Comparison of ENCODE assay signal across 13 mouse cellular contexts in the genomic region with DNA sequence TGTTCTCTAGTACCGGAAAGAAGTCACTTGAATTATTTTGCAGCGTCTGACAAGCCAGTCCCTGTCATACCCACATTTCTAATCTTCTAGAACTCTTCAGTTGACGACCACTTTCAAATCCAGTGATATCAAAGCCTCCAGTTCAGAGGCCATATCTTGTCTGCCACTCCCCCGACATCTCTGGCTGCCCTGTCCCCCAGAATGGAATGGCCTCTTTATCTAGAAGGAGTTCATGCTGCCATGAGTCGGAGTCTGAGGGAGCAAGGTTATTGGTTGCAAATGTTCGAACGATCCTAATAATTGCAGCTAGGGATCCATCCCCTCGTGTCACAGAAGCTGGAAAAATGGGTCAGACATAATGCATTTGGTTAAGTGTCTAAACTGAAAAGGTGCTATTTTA.
DNase-seq lines count a peak whose midpoint lies in the region; ATAC-seq lines count a peak whose summit lies in the region.
"Had no signal": no experiment of that assay in that cellular context is flagged by ENCODE, and none has a peak within 500 bp of the region (broad histone marks: within the 10 kb centered on the region; RNA-seq: fewer than 3 reads in every experiment).

No protein-coding gene starts in this region.

- DNase-seq in heart, adult 11 months = peak; percentile 55
- DNase-seq in heart, postnatal 4 days = no peak
- DNase-seq in neural tube, embryonic 11.5 days (ENCODE audit: low spot score) = no peak
- DNase-seq in neural tube, embryonic 10.5 days (ENCODE audit: extremely low spot score, low spot score) = no peak
- DNase-seq in testis, postnatal 14 days (ENCODE audit: low spot score) = no peak
- DNase-seq in natural killer cell, adult 2 months (ENCODE audit: low spot score in 2 of 2) = no peak
- DNase-seq in kidney, postnatal 4 days = no peak
- DNase-seq: cerebellum, adult 8-10 months; heart, adult 2 months; layer of hippocampus, adult 9-11 months; lung, adult 2 months had no signal

- 0 out of 2 replicates have a peak, but pooled peaks cover 2% of the 10 kb centered on the region for H3K4me1 ChIP-seq in neural tube, embryonic 11.5 days (ENCODE audit: control insufficient read depth, insufficient read depth, low read length)

- H3K27ac ChIP-seq in neural tube, embryonic 11.5 days (ENCODE audit: low read depth, low read length) = peak overlapping the region; percentile 15; the same call in 1 of the 2 replicates
- H3K27ac ChIP-seq: heart, adult 2 months; kidney, postnatal 0 days had no signal

- H3K4me3 ChIP-seq in neural tube, embryonic 11.5 days (ENCODE audit: low read depth, low read length) = no peak overlapping the region
- H3K4me3 ChIP-seq: heart, adult 2 months had no signal

- ATAC-seq in neural tube, embryonic 11.5 days (ENCODE audit: insufficient read depth, low FRiP score, low TSS enrichment) = no peak
- ATAC-seq in megakaryocyte-erythroid progenitor cell, adult 5-6 weeks (replicated peaks; ENCODE audit: low FRiP score, low TSS enrichment, poor library complexity, severe bottlenecking) = peak; percentile 62

- no peaks in the 10 kb centered on the region for H3K36me3 ChIP-seq in neural tube, embryonic 11.5 days (ENCODE audit: control insufficient read depth, insufficient read depth, low read length)

- no peaks in the 10 kb centered on the region for H3K9me3 ChIP-seq in neural tube, embryonic 11.5 days (ENCODE audit: control insufficient read depth, low read length)

- no peak overlapping the region for H3K4me2 ChIP-seq in neural tube, embryonic 11.5 days (ENCODE audit: low read depth)

- WGBS in neural tube, embryonic 11.5 days = 80% methylated on average over 8 of the region's 8 CpGs

- H3K9ac ChIP-seq in neural tube, embryonic 11.5 days (ENCODE audit: low read length) = no peak overlapping the region

- H3K27me3 ChIP-seq in neural tube, embryonic 11.5 days (ENCODE audit: control insufficient read depth, insufficient read depth, low read length) = no peaks in the 10 kb centered on the region
